Mouse (Mus musculus) heart, adult 2 months (tissue): ENCODE results near the gene Mob3b. TPM values are rescaled to one million over a fixed set of nuclear protein-coding genes. Genes with fewer than 3 reads are reported as not detected.
A peak's percentile ranks its signal among the peaks of the same experiment; 100 is the strongest.

ENCODE experiments used
- DNase-seq, 2 experiments: peaks; one replicate each; pipeline ENCODE4 v3.0.0; 2021
- H3K27ac ChIP-seq: fragments of 200-600 bp; 2 replicates; pipeline ENCODE4 v1.8.1; 2022
- H3K27me3 ChIP-seq: fragments of 200-500 bp; 2 replicates; pipeline ENCODE4 v1.6.1; 2012; ENCODE audit warnings: mild to moderate bottlenecking, low read length, inconsistent platforms, mixed read lengths; ENCODE audit not compliant: control insufficient read depth, insufficient read depth
- H3K36me3 ChIP-seq: fragments of 200-500 bp; 2 replicates; pipeline ENCODE4 v1.6.1; 2012; ENCODE audit warnings: low read length, inconsistent platforms; ENCODE audit not compliant: control insufficient read depth, insufficient read depth
- H3K4me1 ChIP-seq: fragments of 200-500 bp; 2 replicates; pipeline ENCODE4 v1.6.1; 2011; ENCODE audit warnings: low read length; ENCODE audit not compliant: control insufficient read depth, insufficient read depth
- H3K4me3 ChIP-seq: fragments of 200-600 bp; 2 replicates; pipeline ENCODE4 v1.8.1; 2022
- H3K79me2 ChIP-seq: fragments of 200-500 bp; replicated peaks from 2 replicates; pipeline ENCODE4 v1.6.1; 2012; ENCODE audit warnings: mild to moderate bottlenecking, inconsistent platforms, low read length, moderate library complexity, mixed read lengths; ENCODE audit not compliant: control insufficient read depth, insufficient read depth
- H3K9ac ChIP-seq: fragments of 200-500 bp; 2 replicates; pipeline ENCODE4 v1.6.1; 2012; ENCODE audit warnings: low read depth, mild to moderate bottlenecking, control low read depth, inconsistent platforms, low read length, mixed read lengths
- CTCF ChIP-seq: fragments of 200-600 bp; IDR thresholded peaks from 2 replicates; pipeline ENCODE4 v1.8.1; 2022; ENCODE audit warnings: antibody characterized with exemption, mild to moderate bottlenecking, moderate library complexity
- EP300 ChIP-seq: fragments of 200-500 bp; IDR thresholded peaks from 2 replicates; pipeline ENCODE4 v1.6.1; 2011; ENCODE audit warnings: low read depth, low read length, control low read depth; ENCODE audit not compliant: insufficient read depth
- POLR2A ChIP-seq: fragments of 200-500 bp; IDR thresholded peaks from 2 replicates; pipeline ENCODE4 v1.6.1; 2011; ENCODE audit warnings: mild to moderate bottlenecking, low read depth, low read length, control low read depth; ENCODE audit not compliant: insufficient read depth
- WGBS: fragments of 180-500 bp; shearing (Covaris S2); methylation state at CpG from one replicate; pipeline ENCODE4 v1.1.7; 2018; 5-methylcytosine and 5-hydroxymethylcytosine counted together
- intact Hi-C: fragments of 180-260 bp; cut with DNase I; formaldehyde crosslinking; loops from one replicate; pipeline ENCODE4 v1.15.1; 2025
- long read RNA-seq: library from polyadenylated mRNA; stranded (forward); transcript quantifications from one replicate; pipeline ENCODE4 v2.0.0, GENCODE M21; 2021
- polyA plus RNA-seq: library from polyadenylated mRNA; depleted of rRNA; stranded (reverse); fragments of >200 nt; gene quantifications from 2 replicates; pipeline ENCODE4 v1.2.3, GENCODE M21; 2012; rRNA removed
- total RNA-seq, 2 experiments: library from RNA; stranded (reverse); gene quantifications; 2 replicates each; pipeline ENCODE4 v1.2.3; 2021

The Mob3b gene
- total RNA-seq (1 to 10 TPM; 1.2 to 1.4 TPM), polyA plus RNA-seq (0.56 and 0.66 TPM in 2 replicates)
- long read RNA-seq, result 0 reads

GRCm38 (mm10) chr4:35156751-35157611 is at the start of gene Mob3b:
Mob3b (minus strand) TSS chr4:35157484.
- under 1% methylated on average over 50 of the region's 50 CpGs for WGBS
- H3K27me3 ChIP-seq, result no peaks in the 10 kb centered on the region
- no peaks in the 10 kb centered on the region for H3K36me3 ChIP-seq
- peak within 1 kb of the TSS; percentile 69 for H3K27ac ChIP-seq
- intact Hi-C loops, result loop anchor here (1.0 to 5.0 kb wide), 3 partner anchors 35 to 199 kb away; no protein-coding TSS in a partner anchor
- peak; percentile 89 to 92 for DNase-seq
- TF ChIP-seq CTCF (no peak), POLR2A (no peak), EP300 (no peak)
- H3K4me1 ChIP-seq, result no peaks in the 10 kb centered on the region
- H3K4me3 ChIP-seq, result peak within 1 kb of the TSS; percentile 67
- H3K9ac ChIP-seq, result peak within 1 kb of the TSS; percentile 72
- H3K79me2 ChIP-seq, result no peaks in the 10 kb centered on the region

GRCm38 (mm10) chr4:35204659-35205058 is 47.4 kb upstream of the Mob3b start:
- TF ChIP-seq EP300 (no peak), POLR2A (no peak), CTCF (no peak)
- Histone ChIP-seq H3K27me3 (no peaks in the 10 kb centered on the region), H3K36me3 (no peaks in the 10 kb centered on the region), H3K79me2 (no peaks in the 10 kb centered on the region), H3K27ac (no peak overlapping the region), H3K4me1 (no peaks in the 10 kb centered on the region), H3K4me3 (no peak overlapping the region), H3K9ac (no peak overlapping the region)
- WGBS, result 84% methylated on average over 7 of the region's 7 CpGs
- intact Hi-C loops, result no loop called here
- no peak for DNase-seq

GRCm38 (mm10) chr4:35203724-35204123 is 46.4 kb upstream of the Mob3b start:
- no peaks in the 10 kb centered on the region for H3K79me2 ChIP-seq
- no peaks in the 10 kb centered on the region for H3K4me1 ChIP-seq
- H3K27me3 ChIP-seq, result no peaks in the 10 kb centered on the region
- WGBS, result 93% methylated on average over 2 of the region's 2 CpGs
- no peaks in the 10 kb centered on the region for H3K36me3 ChIP-seq
- no peak overlapping the region for H3K9ac ChIP-seq
- no peak overlapping the region for H3K27ac ChIP-seq
- DNase-seq, result no peak
- intact Hi-C loops, result no loop called here
- no peak for TF ChIP-seq POLR2A
- no peak for TF ChIP-seq EP300
- TF ChIP-seq CTCF, result no peak
- H3K4me3 ChIP-seq, result no peak overlapping the region

- H3K36me3 ChIP-seq, result no peaks in the 10 kb centered on the region
- DNase-seq, result no peak
- TF ChIP-seq CTCF (no peak), EP300 (no peak), POLR2A (no peak)
- H3K27ac ChIP-seq, result no peak overlapping the region
- no peak overlapping the region for H3K9ac ChIP-seq
- no peaks in the 10 kb centered on the region for H3K4me1 ChIP-seq
- intact Hi-C loops, result no loop called here
- H3K27me3 ChIP-seq, result no peaks in the 10 kb centered on the region
- no peak overlapping the region for H3K4me3 ChIP-seq
- no peaks in the 10 kb centered on the region for H3K79me2 ChIP-seq
- 74% methylated on average over 5 of the region's 5 CpGs for WGBS
These were observed 44.4 kb upstream of the Mob3b start for GRCm38 (mm10) chr4:35201700-35202099.

GRCm38 (mm10) chr4:35192725-35193124 is 35.4 kb upstream of the Mob3b start:
- no peaks in the 10 kb centered on the region for H3K27me3 ChIP-seq
- H3K27ac ChIP-seq, result no peak overlapping the region
- DNase-seq, result no peak
- peaks cover 7% of the 10 kb centered on the region for H3K36me3 ChIP-seq
- intact Hi-C loops, result loop anchor here (2.0 to 5.0 kb wide), 2 partner anchors 35 to 234 kb away; partner anchors contain the start of gene Mob3b
- H3K4me3 ChIP-seq, result no peak overlapping the region
- no peak overlapping the region for H3K9ac ChIP-seq
- H3K79me2 ChIP-seq, result no peaks in the 10 kb centered on the region
- 55% methylated on average over 7 of the region's 7 CpGs for WGBS
- H3K4me1 ChIP-seq, result no peaks in the 10 kb centered on the region
- TF ChIP-seq CTCF (peak; percentile 52), EP300 (no peak)

- Histone ChIP-seq H3K4me3 (no peak overlapping the region), H3K4me1 (no peaks in the 10 kb centered on the region), H3K27ac (no peak overlapping the region), H3K9ac (no peak overlapping the region), H3K36me3 (peaks cover 7% of the 10 kb centered on the region), H3K27me3 (no peaks in the 10 kb centered on the region), H3K79me2 (no peaks in the 10 kb centered on the region)
- no peak for TF ChIP-seq EP300
- TF ChIP-seq POLR2A, result no peak
- no peak for TF ChIP-seq CTCF
- 59% methylated on average over 5 of the region's 5 CpGs for WGBS
- intact Hi-C loops, result loop anchor here (5.0 kb wide), 1 partner anchor 32 kb away; the partner anchor contains the start of gene Mob3b
- no peak for DNase-seq
These were observed 32.5 kb upstream of the Mob3b start for GRCm38 (mm10) chr4:35189794-35190193.
